Mouse (Mus musculus): ENCODE measurements around the gene Morf4l2. TPM values are rescaled to one million over a fixed set of nuclear protein-coding genes. Genes with fewer than 3 reads are reported as not detected.
A peak's percentile ranks its signal among the peaks of the same experiment; 100 is the strongest.

Gene Morf4l2
- polyA plus RNA-seq (2012; ENCODE audit: insufficient read depth, insufficient read length, missing spikeins) = 80.4 and 121 TPM in 2 replicates

DNA sequence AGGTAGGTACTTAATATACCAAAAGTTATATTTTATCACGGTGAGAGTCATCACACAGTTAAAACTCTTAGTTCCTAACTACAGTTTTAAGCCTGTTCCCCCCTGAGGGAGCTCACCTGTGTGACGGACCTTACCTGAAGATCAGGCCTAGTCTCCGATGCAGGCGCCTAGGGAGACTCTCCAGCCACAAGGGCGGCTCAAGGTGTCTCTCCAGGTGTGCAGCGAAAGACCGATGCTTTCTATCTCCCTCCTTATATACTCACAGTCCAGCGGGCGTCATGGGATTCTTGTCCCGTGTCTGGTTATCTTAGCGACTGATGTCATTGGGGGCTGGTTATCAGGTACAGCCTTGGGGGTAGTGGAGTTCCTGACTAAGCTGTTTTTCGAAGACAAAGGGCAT, at the start of gene Morf4l2:
Gene Morf4l2 (minus strand): TSS at position 232 of the 400 bp plus-strand sequence.
- H3K4me3 ChIP-seq (ENCODE audit: insufficient read depth, low read depth, low read length) = peak within 1 kb of the TSS; percentile 90
- H3K27ac ChIP-seq (replicated peaks; ENCODE audit: low read depth, low read length) = peak within 1 kb of the TSS; percentile 96
- no peaks in the 10 kb centered on the region for H3K4me1 ChIP-seq (ENCODE audit: control insufficient read depth, insufficient read depth, insufficient read length, low read length)

- H3K27ac ChIP-seq (replicated peaks; ENCODE audit: low read depth, low read length) = no peak overlapping the region
- H3K4me3 ChIP-seq (ENCODE audit: insufficient read depth, low read depth, low read length) = no peak overlapping the region
- no peaks in the 10 kb centered on the region for H3K4me1 ChIP-seq (ENCODE audit: control insufficient read depth, insufficient read depth, insufficient read length, low read length)
These were observed 46.0 kb upstream of the Morf4l2 start for GRCm38 (mm10) chrX:136789446-136789845.

DNA sequence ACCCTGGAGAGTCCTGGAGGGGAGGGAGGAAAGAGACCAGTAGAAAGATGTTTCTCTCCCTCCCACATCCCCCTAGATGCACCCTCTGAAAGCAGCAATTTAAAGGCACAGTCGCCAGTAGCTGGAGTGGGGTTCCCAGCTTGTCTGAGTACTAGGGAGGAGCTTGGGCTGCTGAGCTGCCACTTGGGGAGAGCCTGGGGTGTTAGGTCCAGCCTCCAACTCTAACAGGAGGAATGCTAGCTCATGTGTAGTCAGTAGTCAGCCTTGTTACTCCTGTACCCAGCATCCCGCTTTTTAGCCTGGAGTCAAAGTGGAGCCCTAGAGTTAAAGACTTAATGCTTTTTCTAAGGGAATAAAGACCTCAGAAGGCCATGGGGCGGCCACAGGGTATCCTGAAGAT, 36.6 kb upstream of the Morf4l2 start, which contains the start of gene Glra4:
Gene Glra4 (minus strand): TSS at position 101 of the 400 bp plus-strand sequence.
- no peak within 1 kb of the TSS for H3K4me3 ChIP-seq (ENCODE audit: insufficient read depth, low read depth, low read length)
- H3K4me1 ChIP-seq (ENCODE audit: control insufficient read depth, insufficient read depth, insufficient read length, low read length) = no peaks in the 10 kb centered on the region
- H3K27ac ChIP-seq (replicated peaks; ENCODE audit: low read depth, low read length) = no peak within 1 kb of the TSS

GRCm38 (mm10) chrX:136779262-136779661, 35.8 kb upstream of the Morf4l2 start:
- H3K4me3 ChIP-seq (ENCODE audit: insufficient read depth, low read depth, low read length) = no peak overlapping the region
- H3K4me1 ChIP-seq (ENCODE audit: control insufficient read depth, insufficient read depth, insufficient read length, low read length) = no peaks in the 10 kb centered on the region
- no peak overlapping the region for H3K27ac ChIP-seq (replicated peaks; ENCODE audit: low read depth, low read length)

GRCm38 (mm10) chrX:136778046-136778445, 34.6 kb upstream of the Morf4l2 start:
- Histone ChIP-seq H3K27ac (replicated peaks; ENCODE audit: low read depth, low read length) (no peak overlapping the region), H3K4me3 (ENCODE audit: insufficient read depth, low read depth, low read length) (no peak overlapping the region), H3K4me1 (ENCODE audit: control insufficient read depth, insufficient read depth, insufficient read length, low read length) (no peaks in the 10 kb centered on the region)

DNA sequence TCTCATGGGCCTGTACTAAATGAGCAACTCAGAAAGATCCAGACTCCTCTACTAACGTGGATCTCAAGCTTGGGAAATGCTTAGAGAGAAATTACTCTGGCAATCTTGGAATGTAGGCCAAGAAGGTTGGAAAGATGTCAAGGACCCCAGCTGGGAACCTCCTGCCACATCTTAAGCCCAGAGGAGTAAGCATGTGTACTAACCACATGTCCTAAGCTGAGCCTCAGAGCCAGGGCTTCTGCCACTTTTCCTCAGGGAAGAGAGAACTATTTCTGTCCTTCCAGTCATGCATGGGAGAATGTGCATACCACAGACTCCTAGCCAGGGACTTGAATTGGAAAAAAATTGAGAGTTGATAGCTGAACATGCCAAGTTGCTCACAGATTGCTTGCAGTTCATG, 29.5 kb upstream of the Morf4l2 start:
- no peak overlapping the region for H3K27ac ChIP-seq (replicated peaks; ENCODE audit: low read depth, low read length)
- H3K4me3 ChIP-seq (ENCODE audit: insufficient read depth, low read depth, low read length) = no peak overlapping the region
- H3K4me1 ChIP-seq (ENCODE audit: control insufficient read depth, insufficient read depth, insufficient read length, low read length) = no peaks in the 10 kb centered on the region

DNA sequence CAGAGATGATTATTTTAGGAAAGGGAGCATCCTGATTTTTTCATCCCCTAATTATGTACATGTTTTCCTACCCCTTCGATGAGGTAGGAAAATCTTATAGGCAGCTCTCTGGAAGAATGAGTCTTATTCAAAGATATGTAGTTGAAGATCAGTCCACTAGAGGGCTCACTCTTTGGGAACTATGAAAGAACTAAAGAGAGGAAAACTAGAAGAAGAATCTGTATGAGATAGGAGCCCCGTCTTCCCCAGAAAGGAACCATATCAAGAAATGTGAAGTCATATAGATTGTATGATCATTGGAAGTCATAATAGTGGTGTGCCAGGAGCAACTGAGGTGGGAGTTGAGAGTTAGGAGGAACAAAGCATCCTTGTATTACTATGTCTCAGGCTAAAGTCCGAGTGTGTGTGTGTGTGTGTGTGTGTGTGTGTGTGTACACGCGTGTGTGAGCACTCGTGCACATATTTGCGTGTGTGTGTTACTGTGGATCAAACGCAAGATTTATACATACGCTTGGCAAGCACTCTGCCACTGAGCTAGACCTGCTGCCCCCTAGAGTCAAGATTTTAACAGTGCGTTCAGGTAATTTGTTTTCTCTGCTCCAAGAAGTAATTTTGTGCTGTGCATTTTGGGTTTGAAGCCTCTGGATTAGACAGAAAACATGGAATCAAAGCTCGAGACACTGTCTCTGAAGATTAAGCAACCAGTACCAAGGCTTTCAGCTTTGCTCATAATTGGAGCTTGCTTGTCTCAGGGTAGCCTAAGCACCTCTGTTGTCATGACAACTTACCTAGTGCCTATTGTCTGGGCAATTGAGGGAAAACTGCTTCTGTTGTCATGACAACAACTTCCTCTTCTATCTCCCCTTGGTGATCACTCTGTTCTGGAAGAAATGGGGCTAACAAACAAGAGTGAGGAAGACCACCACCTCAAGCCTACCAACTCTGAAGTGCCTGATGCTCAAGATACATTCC, 17.9 kb upstream of the Morf4l2 start:
- H3K4me1 ChIP-seq (ENCODE audit: control insufficient read depth, insufficient read depth, insufficient read length, low read length) = no peaks in the 10 kb centered on the region
- no peak overlapping the region for H3K4me3 ChIP-seq (ENCODE audit: insufficient read depth, low read depth, low read length)
- H3K27ac ChIP-seq (replicated peaks; ENCODE audit: low read depth, low read length) = no peak overlapping the region

DNA sequence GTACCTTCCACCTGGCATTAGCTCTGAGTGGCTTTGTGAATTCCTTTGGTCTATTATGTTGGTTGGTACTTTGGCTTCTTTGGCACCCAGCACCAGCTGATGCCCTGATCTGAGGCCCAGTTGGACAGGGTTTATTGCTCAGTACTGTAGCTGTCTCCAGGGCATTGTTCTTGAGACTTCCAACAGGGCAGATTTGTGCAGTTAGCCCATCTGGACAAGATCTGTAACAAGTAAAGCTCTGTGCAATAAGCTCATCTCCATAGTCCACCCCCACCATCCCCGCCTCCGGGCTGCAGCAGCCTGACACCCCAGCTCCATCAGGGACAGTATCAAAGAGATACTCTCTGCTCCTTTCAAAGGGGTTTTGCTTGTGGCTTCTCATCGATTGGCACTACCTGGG, 12.0 kb upstream of the Morf4l2 start:
- no peak overlapping the region for H3K27ac ChIP-seq (replicated peaks; ENCODE audit: low read depth, low read length)
- H3K4me3 ChIP-seq (ENCODE audit: insufficient read depth, low read depth, low read length) = no peak overlapping the region
- no peaks in the 10 kb centered on the region for H3K4me1 ChIP-seq (ENCODE audit: control insufficient read depth, insufficient read depth, insufficient read length, low read length)

DNA sequence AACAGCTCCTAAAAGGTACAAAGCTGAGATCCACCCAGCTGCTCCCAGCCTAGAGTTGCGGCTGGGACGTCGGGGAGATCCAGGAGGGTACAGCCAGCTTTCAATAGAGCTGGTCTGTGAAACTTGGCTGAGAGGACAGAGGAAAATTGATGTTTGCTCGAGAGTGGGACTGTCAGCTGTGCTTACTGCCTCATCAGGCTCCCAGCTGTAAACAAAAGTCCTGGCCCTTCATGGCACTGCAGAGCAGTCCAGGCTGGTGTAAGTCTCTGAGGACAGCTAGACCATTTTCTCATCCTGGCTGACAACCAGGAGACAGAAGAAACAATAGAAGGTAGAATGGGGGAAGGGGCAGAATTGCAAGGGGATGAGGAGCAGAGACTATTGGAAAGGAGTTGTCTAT, 5.8 kb upstream of the Morf4l2 start:
- H3K27ac ChIP-seq (replicated peaks; ENCODE audit: low read depth, low read length) = no peak overlapping the region
- no peaks in the 10 kb centered on the region for H3K4me1 ChIP-seq (ENCODE audit: control insufficient read depth, insufficient read depth, insufficient read length, low read length)
- no peak overlapping the region for H3K4me3 ChIP-seq (ENCODE audit: insufficient read depth, low read depth, low read length)

DNA sequence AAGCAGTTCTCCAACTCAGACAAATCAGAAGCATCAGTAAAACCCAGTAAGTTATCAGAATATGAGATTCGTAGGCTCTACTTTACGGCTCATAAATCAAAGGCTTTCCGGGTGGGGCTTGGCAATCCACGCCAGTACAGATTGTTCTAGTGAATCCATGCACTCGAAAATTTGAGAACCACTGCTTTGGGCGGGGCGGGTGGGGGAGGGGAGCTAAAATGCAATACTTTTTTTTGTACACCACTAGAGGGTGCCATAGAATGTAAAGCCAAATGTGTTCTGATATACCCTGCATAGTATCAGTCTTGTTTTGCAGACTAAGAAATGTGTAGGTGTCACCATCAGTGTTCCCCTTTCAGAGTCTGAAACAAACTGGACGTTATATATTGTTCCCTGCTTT, 1.2 kb upstream of the Morf4l2 start:
- H3K4me1 ChIP-seq (ENCODE audit: control insufficient read depth, insufficient read depth, insufficient read length, low read length) = no peaks in the 10 kb centered on the region
- no peak overlapping the region for H3K4me3 ChIP-seq (ENCODE audit: insufficient read depth, low read depth, low read length)
- no peak overlapping the region for H3K27ac ChIP-seq (replicated peaks; ENCODE audit: low read depth, low read length)

DNA sequence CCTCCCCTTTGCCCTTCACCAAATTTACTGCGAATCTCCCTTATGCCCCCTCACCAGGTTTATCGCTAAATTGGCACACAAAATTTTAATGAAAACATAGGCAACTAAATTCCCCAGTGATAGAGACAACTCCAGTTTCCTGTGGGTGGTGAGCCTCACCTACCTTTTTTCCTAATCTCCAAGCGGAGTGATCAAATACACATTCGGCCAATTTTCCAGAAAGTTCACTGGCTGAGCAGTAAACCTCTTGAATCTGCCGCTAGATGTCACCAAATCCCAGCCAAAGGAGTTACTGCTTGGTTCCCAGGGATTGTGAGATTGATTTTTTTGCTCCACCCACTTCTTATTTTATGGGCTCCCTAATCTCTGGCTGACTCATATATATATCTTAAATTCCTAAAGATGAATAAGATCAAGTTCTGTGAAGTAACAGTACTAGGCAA, 808 bp downstream of the Morf4l2 start:
- Histone ChIP-seq H3K4me3 (ENCODE audit: insufficient read depth, low read depth, low read length) (peak overlapping the region; percentile 90), H3K4me1 (ENCODE audit: control insufficient read depth, insufficient read depth, insufficient read length, low read length) (no peaks in the 10 kb centered on the region), H3K27ac (replicated peaks; ENCODE audit: low read depth, low read length) (peak overlapping the region; percentile 96)

- H3K4me1 ChIP-seq (ENCODE audit: control insufficient read depth, insufficient read depth, insufficient read length, low read length) = no peaks in the 10 kb centered on the region
- H3K4me3 ChIP-seq (ENCODE audit: insufficient read depth, low read depth, low read length) = peak overlapping the region; percentile 90
- peak overlapping the region; percentile 96 for H3K27ac ChIP-seq (replicated peaks; ENCODE audit: low read depth, low read length)
These were observed 1.2 kb downstream of the Morf4l2 start for GRCm38 (mm10) chrX:136742241-136742640.

DNA sequence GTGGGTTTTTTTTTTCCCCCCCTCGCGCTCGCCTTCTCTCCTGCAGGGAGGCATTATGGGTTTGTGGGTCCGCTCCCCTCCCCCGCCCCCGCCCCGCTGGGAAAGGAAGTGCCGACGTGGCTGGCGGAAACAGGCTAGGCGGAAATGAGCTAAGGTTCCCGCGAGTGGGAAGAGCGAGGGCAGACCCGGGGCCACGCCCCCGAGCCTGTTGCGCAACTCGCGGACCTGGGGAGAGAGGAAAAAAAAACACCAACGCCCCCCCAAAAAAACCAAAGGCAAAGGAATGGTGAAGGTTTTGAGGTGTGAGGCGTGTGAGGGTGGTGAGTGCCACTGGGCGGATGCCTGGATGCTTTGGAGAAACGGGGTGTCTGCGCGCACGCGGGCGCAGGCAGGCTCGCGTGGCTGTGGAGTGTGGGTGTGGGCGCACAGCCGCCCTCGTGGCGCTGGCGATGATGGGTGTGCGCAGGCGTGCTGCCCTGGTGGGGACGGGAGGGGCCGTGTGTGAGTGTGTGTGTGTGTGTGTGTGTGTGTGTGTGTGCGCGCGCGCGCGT, 1.8 kb downstream of the Morf4l2 start:
- H3K4me1 ChIP-seq (ENCODE audit: control insufficient read depth, insufficient read depth, insufficient read length, low read length) = no peaks in the 10 kb centered on the region

DNA sequence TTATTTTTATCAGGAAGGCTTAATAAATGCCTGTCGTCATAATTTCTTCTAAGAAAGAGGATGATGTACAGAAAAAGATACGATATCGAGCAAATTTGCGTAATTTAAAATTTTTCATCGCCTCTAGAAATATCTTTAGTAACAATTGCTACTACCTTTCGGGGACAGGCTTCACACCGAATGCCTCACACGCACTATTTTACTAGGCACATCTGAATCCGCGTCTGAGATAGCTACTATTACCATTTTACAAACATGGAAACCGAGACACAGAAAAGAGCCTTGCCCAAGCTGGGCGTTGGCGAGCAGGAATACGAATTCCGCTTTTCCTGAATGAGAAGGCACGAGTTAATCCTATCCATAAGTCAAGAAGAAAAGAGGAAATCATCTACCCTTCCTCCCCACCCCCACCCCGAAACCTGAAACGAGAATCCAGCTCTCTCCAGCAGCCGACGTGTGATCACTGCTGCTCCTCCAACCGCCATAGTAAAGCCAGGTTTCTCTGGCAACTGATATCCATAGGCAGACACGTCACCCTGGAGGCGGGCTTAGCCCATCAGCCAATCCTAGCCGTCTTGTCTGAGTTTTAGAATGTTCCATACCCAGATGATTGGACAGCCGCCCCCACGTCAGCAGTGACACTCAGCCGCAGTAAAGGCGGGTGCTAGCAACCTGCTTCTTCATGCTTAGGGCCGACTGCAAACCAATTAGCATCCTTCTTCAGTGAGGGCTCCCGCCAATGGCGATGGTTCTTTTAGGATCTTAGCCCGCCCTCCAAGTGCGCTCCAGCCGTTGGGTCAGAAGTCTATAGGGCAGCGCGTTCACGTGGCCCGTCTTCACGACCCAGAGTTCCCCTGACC, 2.5 kb downstream of the Morf4l2 start:
- Histone ChIP-seq H3K27ac (replicated peaks; ENCODE audit: low read depth, low read length) (peak overlapping the region; percentile 84), H3K4me3 (ENCODE audit: insufficient read depth, low read depth, low read length) (peak overlapping the region; percentile 81), H3K4me1 (ENCODE audit: control insufficient read depth, insufficient read depth, insufficient read length, low read length) (no peaks in the 10 kb centered on the region)

More for the DNA sequence above, 1.8 kb downstream of the Morf4l2 start:
- Histone ChIP-seq H3K4me3 (ENCODE audit: insufficient read depth, low read depth, low read length) (peak overlapping the region; percentile 90), H3K27ac (replicated peaks; ENCODE audit: low read depth, low read length) (peak overlapping the region; percentile 96)
